Mouse (Mus musculus) stomach, embryonic 15.5 days (tissue): ENCODE data around the gene Mbd3. TPM values are rescaled to one million over a fixed set of nuclear protein-coding genes. Genes with fewer than 3 reads are reported as not detected.

ENCODE experiments used
- ATAC-seq: fragments of 200-750 bp; cut with Nextera tagmentation; 2 replicates; pipeline ENCODE4 v1.8.0; 2017; ENCODE audit warnings: low read depth, moderate number of reproducible peaks, moderate TSS enrichment; ENCODE audit not compliant: insufficient read depth, low FRiP score
- H3K27ac ChIP-seq: fragments of 300-500 bp; sonication (generic); 2 replicates; pipeline ENCODE4 v1.5.1; 2015; ENCODE audit warnings: mild to moderate bottlenecking, inconsistent platforms
- H3K27me3 ChIP-seq: fragments of 300-500 bp; sonication (generic); replicated peaks from 2 replicates; pipeline ENCODE4 v1.6.1; 2015; ENCODE audit warnings: inconsistent platforms
- H3K36me3 ChIP-seq: fragments of 300-500 bp; sonication (generic); 2 replicates; pipeline ENCODE4 v1.6.1; 2015; ENCODE audit warnings: inconsistent platforms
- H3K4me1 ChIP-seq: fragments of 300-500 bp; sonication (generic); 2 replicates; pipeline ENCODE4 v1.6.1; 2015; ENCODE audit warnings: inconsistent platforms
- H3K4me2 ChIP-seq: fragments of 300-500 bp; sonication (generic); 2 replicates; pipeline ENCODE4 v1.6.1; 2015; ENCODE audit warnings: mild to moderate bottlenecking, inconsistent platforms
- H3K4me3 ChIP-seq: fragments of 300-500 bp; sonication (generic); replicated peaks from 2 replicates; pipeline ENCODE4 v1.5.1; 2015; ENCODE audit warnings: inconsistent platforms
- H3K9ac ChIP-seq: fragments of 300-500 bp; sonication (generic); 2 replicates; pipeline ENCODE4 v1.6.1; 2015; ENCODE audit warnings: inconsistent platforms
- H3K9me3 ChIP-seq: fragments of 300-500 bp; sonication (generic); 2 replicates; pipeline ENCODE4 v1.6.1; 2016; ENCODE audit warnings: inconsistent platforms
- WGBS: fragments of 180-500 bp; shearing (Covaris S2); methylation state at CpG from one replicate; pipeline ENCODE4 v1.1.7; 2015; 5-methylcytosine and 5-hydroxymethylcytosine counted together
- microRNA-seq: library from miRNA; unstranded; fragments of <30 nt; microRNA quantifications from one replicate; pipeline ENCODE4, GENCODE M21; 2016
- polyA plus RNA-seq: library from polyadenylated mRNA; unstranded; fragments of >200 nt; fragmentation: Nextera tagmentation; extraction: Ambion mirVana; gene quantifications from 2 replicates; pipeline ENCODE4 v1.2.1, GENCODE M21; 2015

Gene Mbd3
- polyA plus RNA-seq, 1 experiment from 2014 or later = 204 TPM

GRCm38 (mm10) chr10:80342749-80343424 lies 56.5 kb downstream of the Mbd3 start:
- peaks cover 62% of the 10 kb centered on the region for H3K27me3 ChIP-seq
- no peak overlapping the region for H3K9ac ChIP-seq
- no peaks in the 10 kb centered on the region for H3K9me3 ChIP-seq
- H3K27ac ChIP-seq = peak overlapping the region; percentile 67
- H3K4me3 ChIP-seq = peak overlapping the region; percentile 30
- ATAC-seq = peak; percentile 47
- peaks cover 53% of the 10 kb centered on the region for H3K4me1 ChIP-seq
- H3K4me2 ChIP-seq = peak overlapping the region; percentile 58
- 1% methylated on average over 32 of the region's 33 CpGs for WGBS
- H3K36me3 ChIP-seq = no peaks in the 10 kb centered on the region

Small RNA genes within 50 kb of the gene (microRNA-seq; reads per million reads assigned to microRNA genes)
- gene Gm22721 = not detected

Other genes starting within 250 kb of the Mbd3 start
- gene Cirbp, start 233.6 kb downstream of the Mbd3 start, polyA plus RNA-seq = 90.3 and 103 TPM in 2 replicates
- gene 1600002K03Rik, start 226.6 kb downstream of the Mbd3 start, polyA plus RNA-seq = 17.5 and 19.7 TPM in 2 replicates
- gene Efna2, start 220.1 kb downstream of the Mbd3 start, polyA plus RNA-seq = 15.7 TPM in 2 replicates
- gene Mum1, start 173.1 kb downstream of the Mbd3 start, polyA plus RNA-seq = 58.6 and 66.5 TPM in 2 replicates
- 326 and 364 TPM in 2 replicates for gene Ndufs7, start 150.4 kb downstream of the Mbd3 start, polyA plus RNA-seq
- 111 and 148 TPM in 2 replicates for gene Gamt, start 138.5 kb downstream of the Mbd3 start, polyA plus RNA-seq
- gene Dazap1, start 138.1 kb downstream of the Mbd3 start, polyA plus RNA-seq = 62.4 and 66.4 TPM in 2 replicates
- gene Rps15, start 107.1 kb downstream of the Mbd3 start, polyA plus RNA-seq = 904 and 948 TPM in 2 replicates
- gene Apc2, start 103.6 kb downstream of the Mbd3 start, polyA plus RNA-seq = 5.0 and 5.2 TPM in 2 replicates
- gene 2310011J03Rik, start 79.0 kb downstream of the Mbd3 start, polyA plus RNA-seq = 40.5 and 46.4 TPM in 2 replicates
- 4.8 and 5.4 TPM in 2 replicates for gene Pcsk4, start 70.1 kb downstream of the Mbd3 start, polyA plus RNA-seq
- 44.5 and 51.2 TPM in 2 replicates for gene Reep6, start 69.6 kb downstream of the Mbd3 start, polyA plus RNA-seq
- gene Adamtsl5, start 51.1 kb downstream of the Mbd3 start, polyA plus RNA-seq = 13.7 and 17.0 TPM in 2 replicates
- gene Plk5, start 43.1 kb downstream of the Mbd3 start, polyA plus RNA-seq = 0.30 and 0.67 TPM in 2 replicates
- gene Mex3d, start 11.9 kb downstream of the Mbd3 start, polyA plus RNA-seq = 7.8 and 8.7 TPM in 2 replicates
- 724 and 753 TPM in 2 replicates for gene Uqcr11, start 7.3 kb upstream of the Mbd3 start, polyA plus RNA-seq
- 88.9 and 100 TPM in 2 replicates for gene Tcf3, start 34.1 kb upstream of the Mbd3 start, polyA plus RNA-seq
- gene Onecut3, start 95.3 kb upstream of the Mbd3 start, polyA plus RNA-seq = 0.18 and 0.21 TPM in 2 replicates
- gene Atp8b3, start 139.6 kb upstream of the Mbd3 start, polyA plus RNA-seq = 0.19 and 0.32 TPM in 2 replicates
- gene Rexo1, start 162.0 kb upstream of the Mbd3 start, polyA plus RNA-seq = 23.2 and 23.3 TPM in 2 replicates
- gene Klf16, start 177.8 kb upstream of the Mbd3 start, polyA plus RNA-seq = 9.3 and 10.3 TPM in 2 replicates
- 102 and 103 TPM in 2 replicates for gene Abhd17a, start 190.8 kb upstream of the Mbd3 start, polyA plus RNA-seq
- gene Scamp4, start 203.3 kb upstream of the Mbd3 start, polyA plus RNA-seq = 86.1 and 93.0 TPM in 2 replicates
- gene Adat3, start 203.3 kb upstream of the Mbd3 start, polyA plus RNA-seq = 6.1 and 6.4 TPM in 2 replicates
- 3.9 TPM in 2 replicates for gene Gm49322, start 206.5 kb upstream of the Mbd3 start, polyA plus RNA-seq
- gene Csnk1g2, start 223.3 kb upstream of the Mbd3 start, polyA plus RNA-seq = 134 and 148 TPM in 2 replicates